Mouse (Mus musculus) CH12.LX (cell line): ENCODE data around the gene Mcf2l. TPM values are rescaled to one million over a fixed set of nuclear protein-coding genes. Genes with fewer than 3 reads are reported as not detected.

Source experiments
- DNase-seq: peaks from one replicate; pipeline ENCODE4 v3.0.0-alpha.2; 2013; ENCODE audit errors: extremely low read depth
- H3K27ac ChIP-seq: 2 replicates; pipeline ENCODE4 v1.5.1; 2012; ENCODE audit warnings: low read depth, mild to moderate bottlenecking, control low read depth, moderate library complexity; ENCODE audit not compliant: insufficient read depth
- H3K27me3 ChIP-seq: replicated peaks from 2 replicates; pipeline ENCODE3; 2012; ENCODE audit warnings: inconsistent platforms
- H3K36me3 ChIP-seq, 2 experiments: replicated peaks in 1 of 2; 2 replicates each; pipeline versions ENCODE3 to v1.6.1; 2012; ENCODE audit warnings: inconsistent platforms in 1 of 2, low read length in 1 of 2, mild to moderate bottlenecking in 1 of 2, mixed read lengths in 1 of 2, moderate library complexity in 1 of 2; ENCODE audit not compliant: control insufficient read depth in 1 of 2, insufficient read depth in 1 of 2
- H3K4me1 ChIP-seq, 2 experiments: 2 replicates each; pipeline ENCODE4 v1.6.1; 2012; ENCODE audit warnings: inconsistent platforms in 1 of 2, moderate library complexity in 1 of 2; ENCODE audit not compliant: insufficient read depth in 2 of 2, control insufficient read depth in 1 of 2
- H3K4me2 ChIP-seq: 2 replicates; pipeline ENCODE4 v1.6.1; 2012; ENCODE audit warnings: low read depth, mild to moderate bottlenecking, control low read depth; ENCODE audit not compliant: poor library complexity, insufficient read depth, severe bottlenecking
- H3K4me3 ChIP-seq, 3 experiments: fragments of 150-350 bp in 1 of 3; sonication (generic) in 1 of 3; replicated peaks in 1 of 3; 2 replicates each; pipeline versions ENCODE3 to v1.5.1; 2011 to 2012; ENCODE audit warnings: low read depth in 2 of 3, low read length in 2 of 3, mild to moderate bottlenecking in 2 of 3, moderate library complexity in 2 of 3, control low read depth in 1 of 3, improper control_type of control experiment in 1 of 3, inconsistent platforms in 1 of 3, mixed read lengths in 1 of 3; ENCODE audit not compliant: poor library complexity in 1 of 3
- H3K79me2 ChIP-seq: replicated peaks from 2 replicates; pipeline ENCODE4 v1.6.1; 2012; ENCODE audit warnings: mild to moderate bottlenecking, moderate library complexity; ENCODE audit not compliant: control insufficient read depth, poor library complexity, insufficient read depth, severe bottlenecking; ENCODE audit errors: extremely low read depth
- H3K9ac ChIP-seq: 2 replicates; pipeline ENCODE4 v1.6.1; 2012; ENCODE audit warnings: low read depth, mild to moderate bottlenecking, control low read depth, moderate library complexity; ENCODE audit not compliant: insufficient read depth
- H3K9me3 ChIP-seq: replicated peaks from 2 replicates; pipeline ENCODE3; 2012; ENCODE audit warnings: low read length, inconsistent platforms, mixed read lengths
- BHLHE40 ChIP-seq: IDR thresholded peaks from 2 replicates; pipeline ENCODE4 v1.6.1; 2011; ENCODE audit warnings: mild to moderate bottlenecking, low read depth, low read length, improper control_type of control experiment
- ETS1 ChIP-seq: conservative IDR thresholded peaks from 2 replicates; pipeline ENCODE4 v1.6.1; 2012; ENCODE audit warnings: low read depth, mild to moderate bottlenecking, inconsistent platforms, low read length, improper control_type of control experiment, moderate library complexity
- GABPA ChIP-seq: IDR thresholded peaks from 2 replicates; pipeline ENCODE4 v1.6.1; 2012; ENCODE audit warnings: low read depth, low read length, improper control_type of control experiment, inconsistent platforms; ENCODE audit not compliant: insufficient replicate concordance
- HCFC1 ChIP-seq: IDR thresholded peaks from 2 replicates; pipeline ENCODE4 v1.6.1; 2012; ENCODE audit warnings: low read depth, mild to moderate bottlenecking, inconsistent platforms, low read length, improper control_type of control experiment
- JUN ChIP-seq: IDR thresholded peaks from 2 replicates; pipeline ENCODE4 v1.6.1; 2011; ENCODE audit warnings: low read depth, mild to moderate bottlenecking, low read length, improper control_type of control experiment, moderate library complexity; ENCODE audit not compliant: insufficient read depth
- KAT2A ChIP-seq: IDR thresholded peaks from 2 replicates; pipeline ENCODE4 v1.6.1; 2012; ENCODE audit warnings: low read length, improper control_type of control experiment, inconsistent platforms; ENCODE audit not compliant: insufficient replicate concordance
- MAX ChIP-seq: IDR thresholded peaks from 2 replicates; pipeline ENCODE4 v1.6.1; 2011; ENCODE audit warnings: low read length, improper control_type of control experiment
- MEF2A ChIP-seq: IDR thresholded peaks from 2 replicates; pipeline ENCODE4 v1.6.1; 2014; ENCODE audit warnings: low read depth, mild to moderate bottlenecking, inconsistent platforms, low read length, improper control_type of control experiment, borderline replicate concordance
- MYC ChIP-seq: IDR thresholded peaks from 2 replicates; pipeline ENCODE4 v1.6.1; 2011; ENCODE audit warnings: low read depth, mild to moderate bottlenecking, improper control_type of control experiment, low read length
- NELFE ChIP-seq: IDR thresholded peaks from 2 replicates; pipeline ENCODE4 v1.6.1; 2011; ENCODE audit warnings: low read depth, low read length, improper control_type of control experiment
- NRF1 ChIP-seq: IDR thresholded peaks from 2 replicates; pipeline ENCODE4 v1.6.1; 2014; ENCODE audit warnings: low read depth, mild to moderate bottlenecking, inconsistent platforms, low read length, improper control_type of control experiment, moderate library complexity
- PAX5 ChIP-seq: IDR thresholded peaks from 2 replicates; pipeline ENCODE4 v1.6.1; 2012; ENCODE audit warnings: low read length, inconsistent platforms, mixed read lengths
- POLR2AphosphoS2 ChIP-seq: IDR thresholded peaks from 2 replicates; pipeline ENCODE4 v1.6.1; 2011; ENCODE audit warnings: low read depth, low read length, improper control_type of control experiment
- RAD21 ChIP-seq: IDR thresholded peaks from 2 replicates; pipeline ENCODE4 v1.6.1; 2011; ENCODE audit warnings: low read depth, mild to moderate bottlenecking, low read length, improper control_type of control experiment, moderate library complexity
- RCOR1 ChIP-seq: conservative IDR thresholded peaks from 2 replicates; pipeline ENCODE4 v1.6.1; 2012; ENCODE audit warnings: low read depth, mild to moderate bottlenecking, inconsistent platforms, low read length, improper control_type of control experiment
- SMC3 ChIP-seq: IDR thresholded peaks from 2 replicates; pipeline ENCODE4 v1.6.1; 2011; ENCODE audit warnings: low read depth, low read length, improper control_type of control experiment
- TBP ChIP-seq: conservative IDR thresholded peaks from 2 replicates; pipeline ENCODE4 v1.6.1; 2011; ENCODE audit warnings: low read depth, low read length, improper control_type of control experiment
- TCF12 ChIP-seq: IDR thresholded peaks from 2 replicates; pipeline ENCODE4 v1.6.1; 2014; ENCODE audit warnings: low read depth, mild to moderate bottlenecking, inconsistent platforms, low read length, improper control_type of control experiment
- USF1 ChIP-seq: IDR thresholded peaks from 2 replicates; pipeline ENCODE4 v1.6.1; 2014; ENCODE audit warnings: low read depth, mild to moderate bottlenecking, inconsistent platforms, low read length, improper control_type of control experiment
- USF2 ChIP-seq: conservative IDR thresholded peaks from 2 replicates; pipeline ENCODE4 v1.6.1; 2011; ENCODE audit warnings: low read depth, low read length, improper control_type of control experiment
- ZMIZ1 ChIP-seq: IDR thresholded peaks from 2 replicates; pipeline ENCODE4 v1.6.1; 2012; ENCODE audit warnings: low read depth, mild to moderate bottlenecking, inconsistent platforms, low read length, improper control_type of control experiment
- dilution Hi-C: fragments of 300-500 bp; cut with MboI; formaldehyde crosslinking; loops from 2 replicates; pipeline ENCODE4 v1.14.3; 2020; ENCODE audit warnings: low sequenced_read_pairs; ENCODE audit not compliant: extremely low pct_unique_long_range_greater_than_20kb, extremely low pct_ligation_motif_present
- in situ Hi-C: fragments of 300-500 bp; cut with MboI; formaldehyde crosslinking; loops from 3 replicates; pipeline ENCODE4 v1.14.3; 2019; ENCODE audit warnings: low sequenced_read_pairs, low pct_ligation_motif_present, low pct_unique_long_range_greater_than_20kb, mixed read lengths
- polyA plus RNA-seq: library from polyadenylated mRNA; unstranded; fragments of >175 nt; gene quantifications from 2 replicates; pipeline ENCODE4 v1.2.1, GENCODE M21; 2012; ENCODE audit warnings: low read depth; ENCODE audit not compliant: insufficient read length
- total RNA-seq, 2 experiments: library from RNA; depleted of rRNA; stranded (reverse); fragments of 300-350 nt in 1 of 2; fragments of >200 nt in 1 of 2; gene quantifications; 2 replicates each; pipeline ENCODE4 v1.2.3; 2012 to 2014

Mcf2l gene
- total and polyA plus RNA-seq, 3 experiments, result not detected

DNA sequence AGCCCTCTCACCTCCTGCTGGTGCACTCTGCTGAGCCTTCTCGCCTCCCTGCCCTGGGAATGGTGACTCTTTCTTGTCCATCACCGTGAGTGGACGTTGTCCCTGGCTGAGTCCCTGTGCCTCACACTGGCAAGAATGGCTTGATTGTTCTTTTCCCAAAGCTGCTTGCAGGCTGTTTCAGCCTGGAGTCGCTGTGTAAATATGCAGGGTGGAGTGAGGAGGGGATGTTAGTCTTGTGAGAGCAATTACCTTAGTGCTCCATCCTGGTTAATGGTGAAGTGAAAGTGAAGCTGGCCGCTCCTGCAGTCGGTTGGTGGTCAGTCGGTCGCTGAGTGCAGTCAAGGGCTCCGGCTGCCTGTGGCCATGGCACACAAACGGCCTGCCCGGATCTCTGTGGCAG lies 57.8 kb downstream of the Mcf2l start:
- H3K79me2 ChIP-seq, result no peaks in the 10 kb centered on the region
- H3K9me3 ChIP-seq, result no peaks in the 10 kb centered on the region
- no peak overlapping the region for H3K9ac ChIP-seq
- no peak overlapping the region for H3K4me3 ChIP-seq
- H3K4me2 ChIP-seq, result no peak overlapping the region
- dilution Hi-C loops, result no loop called here
- H3K27ac ChIP-seq, result no peak overlapping the region
- no peaks in the 10 kb centered on the region for H3K4me1 ChIP-seq
- no peaks in the 10 kb centered on the region for H3K36me3 ChIP-seq
- TF ChIP-seq NRF1, result no peak
- TF ChIP-seq KAT2A, result no peak
- no peak for TF ChIP-seq BHLHE40
- TF ChIP-seq TCF12, result no peak
- TF ChIP-seq JUN, result no peak
- TF ChIP-seq ETS1, result no peak
- no peak for TF ChIP-seq MEF2A
- no peak for TF ChIP-seq GABPA
- TF ChIP-seq RAD21, result no peak
- no peak for TF ChIP-seq MYC
- no peak for TF ChIP-seq RCOR1
- TF ChIP-seq SMC3, result no peak
- no peak for TF ChIP-seq HCFC1
- TF ChIP-seq PAX5, result no peak
- TF ChIP-seq USF1, result no peak
- peaks cover 86% of the 10 kb centered on the region for H3K27me3 ChIP-seq
- DNase-seq, result no peak
- in situ Hi-C loops, result no loop called here

DNA sequence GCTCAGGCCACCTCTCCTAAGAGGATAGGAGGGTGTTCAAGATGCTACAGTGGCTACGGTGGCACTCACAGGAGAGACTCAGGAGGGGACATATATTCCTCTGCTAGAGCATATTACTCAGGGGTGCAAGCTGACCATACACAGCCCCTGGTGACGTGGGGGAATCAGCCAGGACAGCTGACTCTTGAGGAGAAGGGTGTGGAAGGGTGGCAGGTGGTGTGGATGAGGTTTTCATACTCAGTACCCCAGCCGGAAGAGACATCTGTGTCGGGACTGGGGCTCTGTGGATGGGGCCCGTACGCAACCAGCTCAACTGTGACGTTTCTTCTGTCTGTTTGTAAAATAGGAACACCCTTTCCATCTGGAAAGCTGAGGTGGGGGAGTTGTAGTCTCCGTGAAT lies 58.9 kb downstream of the Mcf2l start:
- Histone ChIP-seq H3K9ac (no peak overlapping the region), H3K27ac (no peak overlapping the region), H3K9me3 (no peaks in the 10 kb centered on the region), H3K4me2 (no peak overlapping the region), H3K79me2 (no peaks in the 10 kb centered on the region), H3K27me3 (peaks cover 85% of the 10 kb centered on the region), H3K4me3 (no peak overlapping the region), H3K4me1 (no peaks in the 10 kb centered on the region), H3K36me3 (no peaks in the 10 kb centered on the region)
- dilution Hi-C loops, result no loop called here
- no peak for TF ChIP-seq ZMIZ1
- TF ChIP-seq TBP, result no peak
- no peak for TF ChIP-seq RCOR1
- TF ChIP-seq JUN, result no peak
- no peak for TF ChIP-seq MAX
- TF ChIP-seq POLR2AphosphoS2, result no peak
- no peak for TF ChIP-seq ETS1
- TF ChIP-seq TCF12, result no peak
- no peak for TF ChIP-seq USF1
- no peak for TF ChIP-seq KAT2A
- TF ChIP-seq USF2, result no peak
- TF ChIP-seq NELFE, result no peak
- TF ChIP-seq PAX5, result no peak
- no peak for TF ChIP-seq SMC3
- DNase-seq, result no peak
- in situ Hi-C loops, result no loop called here
